Mouse (Mus musculus): Measurements from ENCODE around the gene Terf2ip. TPM values are rescaled to one million over a fixed set of nuclear protein-coding genes. Genes with fewer than 3 reads are reported as not detected.

Gene Terf2ip
- total and polyA plus RNA-seq, 3 experiments, result 9.4 to 13.7 (median 12.4) TPM

GRCm38 (mm10) chr8:111975706-111976105 lies 35.5 kb upstream of the Terf2ip start:
- TF ChIP-seq GABPA (IDR thresholded peaks at IDR 0.05; ENCODE audit: insufficient replicate concordance, low read depth, low read length) (no peak), POLR2AphosphoS2 (IDR thresholded peaks at IDR 0.05; ENCODE audit: low read depth, low read length) (no peak), MAZ (IDR thresholded peaks at IDR 0.05; ENCODE audit: low read depth, low read length) (no peak), TCF12 (IDR thresholded peaks at IDR 0.05; ENCODE audit: low read depth, low read length) (no peak), ELF1 (IDR thresholded peaks at IDR 0.05; ENCODE audit: low read depth, low read length) (no peak), UBTF (IDR thresholded peaks at IDR 0.05; ENCODE audit: low read depth, low read length) (no peak), USF1 (IDR thresholded peaks at IDR 0.05; ENCODE audit: low read depth, low read length) (no peak), MAFK (IDR thresholded peaks at IDR 0.05; ENCODE audit: insufficient replicate concordance, low read length) (no peak), JUN (IDR thresholded peaks at IDR 0.05; ENCODE audit: insufficient read depth, low read depth, low read length) (no peak)
- dilution Hi-C loops (cut with MboI; ENCODE audit: extremely low pct_ligation_motif_present, extremely low pct_unique_long_range_greater_than_20kb, low sequenced_read_pairs), result no loop called here

GRCm38 (mm10) chr8:111976326-111976725 lies 34.9 kb upstream of the Terf2ip start:
- Histone ChIP-seq H3K4me3 (replicated peaks in 1 of 3; ENCODE audit: low read depth in 2 of 3, low read length in 2 of 3, poor library complexity in 1 of 3) (no peak overlapping the region), H3K36me3 (replicated peaks in 1 of 2; ENCODE audit: control insufficient read depth in 1 of 2, insufficient read depth in 1 of 2, low read length in 1 of 2) (peaks cover 50 to 85% of the 10 kb centered on the region in 2 experiments), H3K79me2 (replicated peaks; ENCODE audit: control insufficient read depth, extremely low read depth, insufficient read depth, poor library complexity, severe bottlenecking) (no peaks in the 10 kb centered on the region), H3K27ac (ENCODE audit: insufficient read depth, low read depth) (no peak overlapping the region), H3K27me3 (replicated peaks) (no peaks in the 10 kb centered on the region), H3K9me3 (replicated peaks; ENCODE audit: low read length) (peaks cover 26% of the 10 kb centered on the region), H3K9ac (ENCODE audit: insufficient read depth, low read depth) (no peak overlapping the region), H3K4me2 (ENCODE audit: insufficient read depth, low read depth, poor library complexity, severe bottlenecking) (no peak overlapping the region), H3K4me1 (ENCODE audit: control insufficient read depth in 1 of 2, insufficient read depth in 2 of 2) (peaks cover 0 to 6% of the 10 kb centered on the region in 2 experiments; a peak in 2 of 4 replicates)
- in situ Hi-C loops (cut with MboI; ENCODE audit: low pct_ligation_motif_present, low pct_unique_long_range_greater_than_20kb, low sequenced_read_pairs), result no loop called here
- no peak for DNase-seq (ENCODE audit: extremely low read depth)
- dilution Hi-C loops (cut with MboI; ENCODE audit: extremely low pct_ligation_motif_present, extremely low pct_unique_long_range_greater_than_20kb, low sequenced_read_pairs), result no loop called here
- TF ChIP-seq IRF4 (IDR thresholded peaks at IDR 0.05; ENCODE audit: low read depth, low read length), result no peak
- TF ChIP-seq HCFC1 (IDR thresholded peaks at IDR 0.05; ENCODE audit: low read depth, low read length), result no peak
- TF ChIP-seq TCF12 (IDR thresholded peaks at IDR 0.05; ENCODE audit: low read depth, low read length), result no peak
- no peak for TF ChIP-seq E2F4 (IDR thresholded peaks at IDR 0.05; ENCODE audit: insufficient replicate concordance, low read depth, low read length)
- TF ChIP-seq POLR2A (IDR thresholded peaks at IDR 0.05; ENCODE audit: low read depth, low read length), result no peak

More at GRCm38 (mm10) chr8:111975706-111976105, 35.5 kb upstream of the Terf2ip start:
- in situ Hi-C loops (cut with MboI; ENCODE audit: low pct_ligation_motif_present, low pct_unique_long_range_greater_than_20kb, low sequenced_read_pairs), result no loop called here
- no peak overlapping the region for H3K27ac ChIP-seq (ENCODE audit: insufficient read depth, low read depth)
- DNase-seq (ENCODE audit: extremely low read depth), result no peak
- no peak overlapping the region for H3K9ac ChIP-seq (ENCODE audit: insufficient read depth, low read depth)
- peaks cover 0 to 6% of the 10 kb centered on the region in 2 experiments; a peak in 2 of 4 replicates for H3K4me1 ChIP-seq (ENCODE audit: control insufficient read depth in 1 of 2, insufficient read depth in 2 of 2)
- no peaks in the 10 kb centered on the region for H3K79me2 ChIP-seq (replicated peaks; ENCODE audit: control insufficient read depth, extremely low read depth, insufficient read depth, poor library complexity, severe bottlenecking)
- H3K27me3 ChIP-seq (replicated peaks), result no peaks in the 10 kb centered on the region
- peaks cover 51 to 85% of the 10 kb centered on the region in 2 experiments for H3K36me3 ChIP-seq (replicated peaks in 1 of 2; ENCODE audit: control insufficient read depth in 1 of 2, insufficient read depth in 1 of 2, low read length in 1 of 2)
- no peak overlapping the region for H3K4me2 ChIP-seq (ENCODE audit: insufficient read depth, low read depth, poor library complexity, severe bottlenecking)
- H3K4me3 ChIP-seq (replicated peaks in 1 of 3; ENCODE audit: low read depth in 2 of 3, low read length in 2 of 3, poor library complexity in 1 of 3), result no peak overlapping the region
- H3K9me3 ChIP-seq (replicated peaks; ENCODE audit: low read length), result peaks cover 26% of the 10 kb centered on the region

GRCm38 (mm10) chr8:111978147-111978546 lies 33.1 kb upstream of the Terf2ip start:
- in situ Hi-C loops (cut with MboI; ENCODE audit: low pct_ligation_motif_present, low pct_unique_long_range_greater_than_20kb, low sequenced_read_pairs) (no loop called here), dilution Hi-C loops (cut with MboI; ENCODE audit: extremely low pct_ligation_motif_present, extremely low pct_unique_long_range_greater_than_20kb, low sequenced_read_pairs) (no loop called here)
- H3K9ac ChIP-seq (ENCODE audit: insufficient read depth, low read depth), result no peak overlapping the region
- H3K27ac ChIP-seq (ENCODE audit: insufficient read depth, low read depth), result no peak overlapping the region
- H3K9me3 ChIP-seq (replicated peaks; ENCODE audit: low read length), result peaks cover 25% of the 10 kb centered on the region
- H3K27me3 ChIP-seq (replicated peaks), result no peaks in the 10 kb centered on the region
- no peaks in the 10 kb centered on the region for H3K79me2 ChIP-seq (replicated peaks; ENCODE audit: control insufficient read depth, extremely low read depth, insufficient read depth, poor library complexity, severe bottlenecking)
- H3K4me3 ChIP-seq (replicated peaks in 1 of 3; ENCODE audit: low read depth in 2 of 3, low read length in 2 of 3, poor library complexity in 1 of 3), result no peak overlapping the region
- no peak for DNase-seq (ENCODE audit: extremely low read depth)
- peaks cover 45 to 87% of the 10 kb centered on the region in 2 experiments for H3K36me3 ChIP-seq (replicated peaks in 1 of 2; ENCODE audit: control insufficient read depth in 1 of 2, insufficient read depth in 1 of 2, low read length in 1 of 2)
- H3K4me2 ChIP-seq (ENCODE audit: insufficient read depth, low read depth, poor library complexity, severe bottlenecking), result no peak overlapping the region
- peaks cover 0 to 9% of the 10 kb centered on the region in 2 experiments; a peak in 2 of 4 replicates for H3K4me1 ChIP-seq (ENCODE audit: control insufficient read depth in 1 of 2, insufficient read depth in 2 of 2)
- TF ChIP-seq ZKSCAN1 (IDR thresholded peaks at IDR 0.05; ENCODE audit: borderline replicate concordance, low read depth, low read length) (no peak), MEF2A (IDR thresholded peaks at IDR 0.05; ENCODE audit: borderline replicate concordance, low read depth, low read length) (no peak), NRF1 (IDR thresholded peaks at IDR 0.05; ENCODE audit: low read depth, low read length) (no peak), NELFE (IDR thresholded peaks at IDR 0.05; ENCODE audit: low read depth, low read length) (no peak), MXI1 (IDR thresholded peaks at IDR 0.05; ENCODE audit: low read depth, low read length) (no peak), POLR2A (IDR thresholded peaks at IDR 0.05; ENCODE audit: low read depth, low read length) (no peak), SIN3A (IDR thresholded peaks at IDR 0.05; ENCODE audit: low read length) (no peak), IRF4 (IDR thresholded peaks at IDR 0.05; ENCODE audit: low read depth, low read length) (no peak), KAT2A (IDR thresholded peaks at IDR 0.05; ENCODE audit: insufficient replicate concordance, low read length) (no peak), CHD2 (IDR thresholded peaks at IDR 0.05; ENCODE audit: low read length) (no peak), ZMIZ1 (IDR thresholded peaks at IDR 0.05; ENCODE audit: low read depth, low read length) (no peak), TBP (conservative IDR thresholded peaks at IDR 0.05; ENCODE audit: low read depth, low read length) (no peak), PAX5 (IDR thresholded peaks at IDR 0.05; ENCODE audit: low read length) (no peak), CTCF (conservative IDR thresholded peaks at IDR 0.05 in 1 of 2, IDR thresholded peaks at IDR 0.05 in 1 of 2; ENCODE audit: low read depth in 2 of 2, low read length in 2 of 2) (no peak), RCOR1 (conservative IDR thresholded peaks at IDR 0.05; ENCODE audit: low read depth, low read length) (no peak)
